In genomic region chr15:96287976-96288835, GRCm38 (mm10) we compare ENCODE assay signal across 8 mouse cellular contexts. TPM values are rescaled to one million over a fixed set of nuclear protein-coding genes. Genes with fewer than 3 reads are reported as not detected.
DNase-seq lines count a peak whose midpoint lies in the region; ATAC-seq and TF ChIP-seq lines count a peak whose summit lies in the region.

No protein-coding gene starts in this region.

- under 1% methylated on average over 64 of the region's 97 CpGs for WGBS in forebrain, embryonic 13.5 days
- WGBS in lung, postnatal 0 days: under 1% methylated on average over 56 of the region's 97 CpGs

- H3K4me2 ChIP-seq in forebrain, embryonic 13.5 days: peak overlapping the region; percentile 88
- peak overlapping the region; percentile 68 for H3K4me2 ChIP-seq in lung, postnatal 0 days (replicated peaks; ENCODE audit: low read depth, low read length)

- no peak for ATAC-seq in forebrain, embryonic 13.5 days
- ATAC-seq in lung, postnatal 0 days: no peak

- H3K4me1 ChIP-seq in brown adipose tissue, adult 24 weeks (ENCODE audit: control insufficient read depth, insufficient read depth, insufficient read length, low read length): peaks cover 7% of the 10 kb centered on the region
- H3K4me1 ChIP-seq in forebrain, embryonic 13.5 days: peaks cover 18% of the 10 kb centered on the region
- H3K4me1 ChIP-seq in lung, postnatal 0 days (ENCODE audit: insufficient read depth, low read depth, low read length): peaks cover 14% of the 10 kb centered on the region

- H3K27ac ChIP-seq in brown adipose tissue, adult 24 weeks (replicated peaks; ENCODE audit: low read depth, low read length): peak overlapping the region; percentile 100
- H3K27ac ChIP-seq in forebrain, embryonic 13.5 days: peak overlapping the region; percentile 100
- H3K27ac ChIP-seq in lung, postnatal 0 days (ENCODE audit: low read length): peak overlapping the region; percentile 100

- H3K4me3 ChIP-seq in brown adipose tissue, adult 24 weeks (ENCODE audit: insufficient read depth, low read depth, low read length): peak overlapping the region; percentile 96
- H3K4me3 ChIP-seq in forebrain, embryonic 13.5 days: peak overlapping the region; percentile 95
- H3K4me3 ChIP-seq in lung, postnatal 0 days (ENCODE audit: low read depth, low read length): peak overlapping the region; percentile 93

- H3K9ac ChIP-seq in forebrain, embryonic 13.5 days: peak overlapping the region; percentile 100
- peak overlapping the region; percentile 99 for H3K9ac ChIP-seq in lung, postnatal 0 days (replicated peaks; ENCODE audit: low read depth)

- DNase-seq in ES-CJ7 (ENCODE audit: low read depth, low spot score): peak; percentile 45
- peak; percentile 57 to 78 for DNase-seq in heart, postnatal 36 days
- peak; percentile 57 to 66 for DNase-seq in layer of hippocampus, postnatal 10 days (ENCODE audit: low spot score in 2 of 2)
- peak; percentile 67 for DNase-seq in lung, postnatal 0 days (ENCODE audit: low spot score)
- peak; percentile 42 to 62 for DNase-seq in right cerebral cortex, adult 2 months (ENCODE audit: low spot score in 2 of 2)
- peak; percentile 48 to 52 for DNase-seq in urinary bladder, postnatal 36 days (ENCODE audit: low spot score in 2 of 2)

- no peak for TF ChIP-seq CTCF in lung, postnatal 0 days (IDR thresholded peaks at IDR 0.05)

- no peak for TF ChIP-seq EP300 in lung, postnatal 0 days (IDR thresholded peaks at IDR 0.05)

- no peaks in the 10 kb centered on the region for H3K9me3 ChIP-seq in forebrain, embryonic 13.5 days (replicated peaks)
- no peaks in the 10 kb centered on the region for H3K9me3 ChIP-seq in lung, postnatal 0 days (ENCODE audit: low read length)

- H3K27me3 ChIP-seq in forebrain, embryonic 13.5 days: no peaks in the 10 kb centered on the region
- H3K27me3 ChIP-seq in lung, postnatal 0 days (replicated peaks; ENCODE audit: insufficient read depth, low read length): no peaks in the 10 kb centered on the region

- intact Hi-C loops in heart, postnatal 36 days (cut with DNase I): loop anchor here (5.0 to 10.0 kb wide), 3 partner anchors 407 to 959 kb away; partner anchors contain the start of genes Amigo2, Ano6, Pced1b and Slc38a2

- H3K36me3 ChIP-seq in forebrain, embryonic 13.5 days (ENCODE audit: poor library complexity, severe bottlenecking): no peaks in the 10 kb centered on the region
- peaks cover 3% of the 10 kb centered on the region; the same call in 1 of the 2 replicates for H3K36me3 ChIP-seq in lung, postnatal 0 days (ENCODE audit: insufficient read depth, low read length)

RNA-seq across cellular contexts. Expression of gene Arid2, which starts 0.9 kb away (rescaled TPM):
- 6.7 and 7.4 TPM in 2 replicates for polyA plus RNA-seq in brown adipose tissue, adult 24 weeks (2012; ENCODE audit: insufficient read depth, insufficient read length, missing spikeins)
- 28.9 and 32.4 TPM in 2 replicates for polyA plus RNA-seq in forebrain, embryonic 13.5 days (2015; fragmentation: Nextera tagmentation; extraction: Ambion mirVana)
- total RNA-seq in heart, postnatal 36 days (2021): 10 to 100 TPM; 23.8 to 25.7 TPM
- 10 to 100 TPM; 43.7 to 46.0 TPM for total RNA-seq in layer of hippocampus, postnatal 10 days (2021)
- polyA plus RNA-seq in lung, postnatal 0 days (2015; fragmentation: Nextera tagmentation; extraction: Ambion mirVana): 15.3 and 15.7 TPM in 2 replicates
